Mouse (Mus musculus) left cerebral cortex, adult 18-20 months (tissue): Measurements from ENCODE around the gene Homer1. TPM values are rescaled to one million over a fixed set of nuclear protein-coding genes. Genes with fewer than 3 reads are reported as not detected.

Source experiments
- DNase-seq, 2 experiments: peaks; one replicate each; pipeline ENCODE4 v3.0.0; 2021 to 2022; ENCODE audit warnings: low spot score in 2 of 2, mixed read lengths in 1 of 2
- long read RNA-seq, 2 experiments: library from polyadenylated mRNA; stranded (forward); transcript quantifications; one replicate each; pipeline ENCODE4 v2.0.0; 2021
- total RNA-seq, 2 experiments: library from RNA; stranded (reverse); gene quantifications; 2 replicates each; pipeline ENCODE4 v1.2.3; 2021

Gene Homer1
- 100 to 1,000 TPM; 319 to 463 TPM for total RNA-seq
- long read RNA-seq, experiment 1, full-length matches to known transcripts, result 223 of 291 reads
- long read RNA-seq, experiment 1, partial matches to known transcripts, result 5 of 291 reads
- long read RNA-seq, experiment 1, other reads (novel, unspliced or antisense), result 63 of 291 reads
- long read RNA-seq, experiment 2, full-length matches to known transcripts, result 76 of 105 reads
- long read RNA-seq, experiment 2, partial matches to known transcripts, result 2 of 105 reads
- long read RNA-seq, experiment 2, other reads (novel, unspliced or antisense), result 27 of 105 reads

GRCm38 (mm10) chr13:93299316-93299715 is at the start of gene Homer1:
Homer1 (plus strand) TSS chr13:93299635.
- DNase-seq, result no peak

- DNase-seq, result no peak
Observed at GRCm38 (mm10) chr13:93251732-93252131, 47.7 kb upstream of the Homer1 start.

GRCm38 (mm10) chr13:93252175-93252574 is 47.3 kb upstream of the Homer1 start:
- DNase-seq, result no peak

DNA sequence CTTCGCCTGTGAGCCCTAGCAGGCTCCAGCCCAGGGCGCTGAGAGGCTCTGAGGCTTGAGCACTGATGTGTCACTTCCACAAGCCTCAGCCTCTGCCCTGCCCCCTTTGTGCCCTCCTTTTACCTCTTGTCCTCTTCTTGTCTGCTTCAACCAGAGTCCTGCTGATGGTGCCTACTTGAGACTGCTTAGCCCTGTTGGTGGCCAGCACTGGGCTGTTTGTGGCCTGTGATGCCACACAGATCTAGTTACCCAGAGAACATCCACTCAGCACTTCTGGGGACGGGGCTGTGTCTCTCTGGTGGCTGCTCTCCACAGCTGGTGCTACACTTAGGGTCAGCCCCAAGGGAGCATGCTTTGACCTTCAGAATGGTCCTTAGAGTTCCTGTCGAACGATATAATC is 46.5 kb upstream of the Homer1 start:
- DNase-seq, result no peak

- peak in 1 of 2 experiments; percentile 26 for DNase-seq
Observed at GRCm38 (mm10) chr13:93267151-93267550, 32.3 kb upstream of the Homer1 start.

DNA sequence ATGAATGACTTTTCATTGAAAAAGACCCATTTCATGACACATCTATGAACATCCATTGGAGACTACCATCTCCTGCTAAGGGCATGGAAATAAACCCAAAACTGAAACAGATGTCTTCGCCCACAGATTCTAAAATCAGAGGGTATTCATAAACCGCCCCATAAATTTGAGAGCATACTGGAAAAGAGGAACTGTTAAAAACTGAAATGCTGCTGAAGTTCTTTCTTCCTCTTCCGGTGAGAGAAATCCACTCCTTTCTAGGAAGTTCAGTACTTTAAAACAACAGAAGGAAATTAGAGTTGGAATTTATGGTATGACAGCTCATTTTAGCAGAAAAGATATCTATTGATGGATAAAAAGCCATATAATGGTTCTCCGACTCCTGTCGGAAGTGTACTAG is 1.1 kb downstream of the Homer1 start:
- no peak for DNase-seq

- DNase-seq, result no peak
Observed at GRCm38 (mm10) chr13:93301060-93301459, 1.6 kb downstream of the Homer1 start.

DNA sequence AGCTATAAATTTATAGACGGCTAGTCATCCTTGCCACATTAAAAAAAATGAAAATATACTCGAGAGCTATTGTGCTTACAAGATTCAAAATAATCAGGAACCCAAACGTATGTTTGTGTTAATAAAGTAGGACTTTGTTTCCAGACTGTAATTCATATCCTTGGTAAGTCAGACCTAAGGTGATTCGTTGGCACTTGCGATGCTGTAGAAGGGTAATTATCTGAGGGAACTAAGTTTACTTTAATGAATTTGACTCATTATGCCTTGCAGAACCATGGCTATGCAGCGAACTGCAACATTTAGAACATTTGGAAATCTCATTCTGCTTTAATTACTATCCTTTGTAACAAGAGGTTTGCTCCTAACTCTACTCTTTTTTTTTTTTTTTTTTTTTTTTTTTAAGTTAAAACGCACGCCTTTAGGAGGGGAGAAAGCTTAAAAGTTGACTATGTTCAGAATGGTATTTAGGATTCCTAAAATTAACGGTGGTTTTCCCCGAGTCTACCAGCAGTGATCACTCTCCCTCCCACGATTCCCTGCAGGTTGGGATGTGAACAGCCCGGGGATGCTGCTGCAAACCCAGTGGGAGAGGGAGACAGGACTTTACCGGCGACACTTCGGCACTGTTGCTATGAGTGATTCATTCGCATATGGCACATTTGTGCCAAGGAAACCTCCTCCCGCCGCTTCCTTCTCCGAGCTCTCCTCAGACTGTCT is 3.6 kb downstream of the Homer1 start:
- no peak for DNase-seq

DNA sequence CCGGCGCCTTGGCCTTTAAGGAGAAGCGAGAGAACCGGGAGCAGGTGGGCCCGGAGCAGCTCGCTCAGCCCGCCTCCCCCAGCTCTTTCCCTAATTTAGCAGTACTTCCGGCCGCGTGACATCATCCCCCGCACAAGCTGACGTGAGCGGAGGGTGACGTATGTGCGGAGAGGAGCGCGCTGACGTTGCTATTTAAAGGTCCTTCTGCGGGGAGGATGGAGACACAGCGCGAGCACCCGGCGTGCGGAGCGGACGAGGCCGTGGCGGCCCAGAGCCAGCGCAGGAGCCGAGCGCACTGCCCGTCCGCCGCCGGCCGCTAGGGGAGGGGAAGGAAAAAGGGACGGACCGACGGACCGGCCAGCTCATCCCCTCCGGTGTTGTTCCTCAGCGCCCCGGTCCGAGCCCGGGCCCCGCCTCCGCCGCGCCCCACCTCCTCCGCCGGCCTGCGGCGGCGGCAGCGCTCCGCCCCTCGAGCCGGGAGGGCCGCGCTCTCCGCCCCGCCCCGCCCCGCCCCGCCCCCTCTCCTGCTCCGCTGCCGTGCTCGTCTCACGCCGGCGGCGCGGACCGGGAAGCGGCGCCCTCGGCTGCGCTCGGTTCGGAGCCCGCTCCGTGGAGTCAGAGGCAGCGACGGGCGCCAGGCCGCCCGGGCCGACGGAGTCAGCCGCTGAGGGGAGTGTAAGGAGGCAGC is 4.3 kb downstream of the Homer1 start:
- peak; percentile 98 for DNase-seq

DNA sequence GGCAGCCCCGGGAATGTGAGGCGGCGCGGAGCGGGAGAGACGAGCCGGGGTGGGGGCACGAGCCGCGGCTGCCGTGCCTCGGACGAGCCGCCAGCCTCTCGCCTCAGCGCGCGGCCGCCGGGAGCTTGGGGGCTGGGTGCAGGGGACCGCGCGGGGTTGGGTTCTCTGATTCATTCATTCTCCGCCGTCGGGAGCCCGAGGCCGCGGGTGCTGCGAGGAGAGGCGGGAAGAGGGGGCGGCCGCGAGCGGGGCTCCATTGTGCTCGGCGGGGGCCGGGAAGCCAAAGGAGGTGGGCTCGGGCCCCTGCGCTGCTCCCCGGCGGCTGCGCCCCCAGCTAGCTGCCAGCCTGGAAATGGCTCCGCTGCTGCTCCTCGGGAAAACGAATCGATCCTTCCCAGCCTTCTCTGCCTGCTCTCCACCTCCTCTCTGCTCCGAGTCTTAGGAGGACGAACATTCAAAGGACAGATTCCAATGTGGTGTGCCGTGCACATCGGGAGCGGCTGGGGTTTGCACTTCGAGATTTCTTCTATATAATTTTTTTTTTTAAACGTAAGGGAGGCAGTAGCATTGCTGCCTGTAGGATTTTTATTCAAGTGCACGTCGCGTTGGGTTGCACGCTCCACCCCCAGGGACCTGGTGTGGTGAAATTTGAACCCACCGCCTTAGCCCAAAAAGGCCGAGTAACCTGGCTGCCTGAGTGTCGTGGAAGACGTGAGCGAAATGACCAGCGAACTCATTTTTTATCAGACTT is 5.0 kb downstream of the Homer1 start:
- DNase-seq, result peak; percentile 47 to 61

GRCm38 (mm10) chr13:93305149-93305548 is 5.7 kb downstream of the Homer1 start:
- DNase-seq, result no peak

DNA sequence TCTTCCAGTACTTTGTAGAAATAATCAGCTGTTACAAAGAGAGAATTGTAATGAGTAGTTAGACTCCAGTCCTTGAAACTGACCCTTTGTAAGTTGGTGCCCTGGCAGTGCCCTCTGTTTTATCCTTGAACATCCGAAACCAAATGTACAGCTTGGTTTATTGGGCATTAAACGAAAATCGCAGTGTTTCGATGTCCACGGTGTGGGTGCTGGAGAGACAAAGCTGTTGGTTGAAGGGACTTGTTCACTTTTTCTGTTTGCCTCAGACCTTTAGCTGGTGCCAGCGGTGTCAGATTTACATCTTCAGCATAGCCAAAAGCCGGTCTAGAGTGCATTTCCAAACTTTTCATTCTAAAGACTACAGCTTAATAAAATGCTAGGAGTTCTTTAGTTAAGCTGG is 6.2 kb downstream of the Homer1 start:
- no peak for DNase-seq

DNA sequence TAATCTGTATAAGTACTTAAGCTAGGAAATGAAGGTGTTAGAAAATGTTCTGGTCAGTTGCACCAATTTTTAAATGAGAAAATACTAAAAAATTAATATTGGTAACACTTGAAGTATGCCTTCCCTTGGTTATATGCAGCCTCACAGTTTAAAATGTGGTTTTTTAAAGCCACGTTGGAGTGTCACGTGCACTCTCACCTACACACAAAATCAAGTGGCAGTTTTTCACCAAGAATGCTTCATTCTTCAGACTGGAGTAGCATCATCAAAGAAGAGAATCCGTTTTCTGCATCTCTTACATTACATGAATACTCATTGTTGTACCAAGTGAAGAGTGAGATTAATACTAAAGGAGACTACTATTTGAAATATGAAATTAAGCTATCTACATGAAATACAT is 7.1 kb downstream of the Homer1 start:
- no peak for DNase-seq

DNA sequence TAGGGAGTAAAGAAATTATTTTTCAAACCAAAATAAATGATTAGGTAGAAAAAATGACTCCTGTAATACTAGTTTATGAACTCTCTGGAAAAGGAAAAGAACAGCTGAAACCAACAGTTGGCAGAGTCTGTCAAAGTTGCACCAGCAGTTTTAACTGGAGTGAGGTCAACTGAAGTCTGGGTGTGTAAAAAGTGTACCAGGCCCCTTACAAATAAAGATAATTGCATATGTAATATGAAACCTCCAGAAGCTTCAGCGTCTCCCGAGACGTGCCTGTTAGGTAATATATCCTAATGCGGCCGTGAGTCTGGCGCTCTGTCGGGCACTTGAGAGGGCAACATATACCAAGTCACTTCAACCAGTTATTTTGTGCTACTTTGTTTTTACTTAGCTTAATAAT is 8.3 kb downstream of the Homer1 start:
- no peak for DNase-seq

DNA sequence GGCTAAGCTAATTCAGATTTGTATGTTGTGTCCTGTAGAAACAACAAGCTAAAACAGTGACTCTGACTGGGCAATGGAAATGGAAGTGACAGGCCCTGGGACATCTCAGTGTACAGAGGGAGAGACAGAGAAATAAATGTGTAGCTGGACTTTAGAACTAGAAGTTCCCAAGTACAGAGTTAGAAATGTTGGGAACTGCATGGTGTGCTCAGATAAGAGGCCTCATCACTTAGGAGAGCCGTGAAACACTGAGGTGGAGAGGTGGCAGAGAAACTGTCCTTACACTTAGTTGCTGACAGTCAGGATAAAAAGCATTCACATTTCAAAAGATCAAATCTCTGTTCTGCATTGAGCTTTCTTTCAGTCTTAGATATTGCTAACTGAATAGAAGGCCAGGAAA is 9.9 kb downstream of the Homer1 start:
- no peak for DNase-seq

- no peak for DNase-seq
Observed at GRCm38 (mm10) chr13:93312518-93312917, 13.1 kb downstream of the Homer1 start.

- DNase-seq, result no peak
Observed at GRCm38 (mm10) chr13:93314322-93314721, 14.9 kb downstream of the Homer1 start.

- DNase-seq, result no peak
Observed at GRCm38 (mm10) chr13:93320089-93320488, 20.7 kb downstream of the Homer1 start.

DNA sequence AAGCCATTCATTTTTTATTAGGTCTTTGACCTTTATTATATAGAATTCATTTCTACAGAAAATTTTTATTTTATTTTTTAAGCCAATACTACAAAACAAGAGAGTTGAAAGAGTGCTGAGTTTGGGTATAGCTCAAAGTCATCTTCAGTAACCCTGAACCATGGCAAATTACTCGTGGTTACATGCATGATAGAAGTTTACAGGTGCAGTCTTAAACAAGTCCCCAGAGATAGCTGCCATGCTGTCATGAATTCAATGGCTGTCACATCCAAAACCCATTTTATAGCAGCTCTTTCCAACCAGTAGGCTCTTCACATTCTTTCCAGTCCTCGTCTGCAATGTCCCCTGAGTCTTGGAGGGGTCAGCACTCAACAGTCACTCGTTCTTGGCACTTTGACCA is 26.9 kb downstream of the Homer1 start:
- DNase-seq, result no peak

GRCm38 (mm10) chr13:93331721-93332120 is 32.3 kb downstream of the Homer1 start:
- DNase-seq, result no peak

- peak in 1 of 2 experiments; percentile 42 for DNase-seq
Observed at GRCm38 (mm10) chr13:93332491-93332890, 33.1 kb downstream of the Homer1 start.
